Mouse (Mus musculus) kidney, postnatal 4 days (tissue): Measurements from ENCODE around the gene Alkbh8.
"Not testable (repeated sequence)": the region's sequence is repeated elsewhere in the genome, so short reads cannot be mapped to it uniquely, and the experiment has no call there.

Experiments used
- DNase-seq, 2 experiments: peaks; one replicate each; pipeline ENCODE4 v3.0.0; 2021; ENCODE audit warnings: mixed read lengths in 2 of 2

Gene Alkbh8

GRCm38 (mm10) chr9:3334962-3335767 lies at the start of gene Alkbh8:
Gene Alkbh8 (plus strand): TSS chr9:3335140.
- DNase-seq = peak; percentile 78 to 84

- DNase-seq = no peak
These were observed 25.6 kb upstream of the Alkbh8 start for GRCm38 (mm10) chr9:3309292-3309836.

- DNase-seq = no peak
These were observed 24.9 kb upstream of the Alkbh8 start for GRCm38 (mm10) chr9:3310016-3310415.

GRCm38 (mm10) chr9:3327342-3328053 lies 7.4 kb upstream of the Alkbh8 start:
- DNase-seq = not testable (repeated sequence)

- DNase-seq = no peak
These were observed 6.8 kb upstream of the Alkbh8 start for GRCm38 (mm10) chr9:3328054-3328595.

- no peak for DNase-seq
These were observed 4.6 kb upstream of the Alkbh8 start for GRCm38 (mm10) chr9:3330319-3330718.

- DNase-seq = no peak
These were observed 4.1 kb upstream of the Alkbh8 start for GRCm38 (mm10) chr9:3330737-3331384.

- no peak for DNase-seq
These were observed 1.7 kb downstream of the Alkbh8 start for GRCm38 (mm10) chr9:3336661-3337060.

GRCm38 (mm10) chr9:3345136-3345535 lies 10.2 kb downstream of the Alkbh8 start:
- no peak for DNase-seq

- no peak for DNase-seq
These were observed 11.0 kb downstream of the Alkbh8 start for GRCm38 (mm10) chr9:3345967-3346366.

GRCm38 (mm10) chr9:3350056-3350455 lies 15.1 kb downstream of the Alkbh8 start:
- DNase-seq = no peak

GRCm38 (mm10) chr9:3376323-3376722 lies 41.4 kb downstream of the Alkbh8 start:
- DNase-seq = not testable (repeated sequence)

GRCm38 (mm10) chr9:3403251-3404208 lies 68.6 kb downstream of the Alkbh8 start, which contains the start of gene Cwf19l2:
Gene Cwf19l2 (plus strand): TSS chr9:3403592.
- peak; percentile 80 to 86 for DNase-seq

- DNase-seq = peak; percentile 4 to 19
These were observed 69.4 kb downstream of the Alkbh8 start for GRCm38 (mm10) chr9:3404372-3404771.

- not testable (repeated sequence) for DNase-seq
These were observed 104.8 kb downstream of the Alkbh8 start for GRCm38 (mm10) chr9:3439555-3440300.
